Mouse (Mus musculus): ENCODE measurements at regions not wholly inside any gene's neighbourhood (a gene's known extent, or its start where the extent isn't known, plus 50 kb on each side); places are given as distances from the start of the nearest gene placed in this dataset.

DNA sequence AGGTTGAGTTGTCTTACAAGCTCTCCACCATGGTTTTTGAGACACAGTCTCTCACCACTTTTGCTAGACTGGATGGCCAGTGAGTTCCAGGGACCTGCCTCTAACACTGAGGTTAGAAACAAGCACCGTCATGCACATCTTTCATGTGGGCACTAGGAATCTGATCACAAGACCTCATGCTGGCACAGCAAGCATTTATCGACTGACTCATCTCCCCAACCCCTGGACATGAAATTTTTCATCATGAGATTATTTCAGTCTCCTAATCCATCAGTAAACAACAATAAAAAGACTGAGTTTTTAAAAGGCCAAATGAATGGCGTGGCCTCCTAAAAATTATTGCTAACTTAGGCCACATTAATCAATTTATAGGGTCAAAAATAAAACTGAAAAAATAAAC is 210.0 kb upstream of the Zmiz1 start:
- Histone ChIP-seq H3K4me2 (ENCODE audit: low read length) (no peak overlapping the region), H3K27me3 (replicated peaks; ENCODE audit: control insufficient read depth, insufficient read depth, low read length) (no peaks in the 10 kb centered on the region), H3K9me3 (ENCODE audit: control insufficient read depth, low read length) (no peaks in the 10 kb centered on the region), H3K4me3 (ENCODE audit: low read depth, low read length) (no peak overlapping the region), H3K4me1 (replicated peaks; ENCODE audit: control insufficient read depth, insufficient read depth, low read length) (no peaks in the 10 kb centered on the region; the same call in 1 of the 2 replicates), H3K27ac (ENCODE audit: low read depth) (no peak overlapping the region), H3K9ac (ENCODE audit: low read length) (no peak overlapping the region), H3K36me3 (ENCODE audit: control insufficient read depth, insufficient read depth, low read length) (no peaks in the 10 kb centered on the region)
- no peak for DNase-seq (ENCODE audit: low spot score)
- ATAC-seq (replicated peaks; ENCODE audit: low FRiP score, low TSS enrichment, low read depth) = no peak
- WGBS = 89% methylated on average over 3 of the region's 3 CpGs

DNA sequence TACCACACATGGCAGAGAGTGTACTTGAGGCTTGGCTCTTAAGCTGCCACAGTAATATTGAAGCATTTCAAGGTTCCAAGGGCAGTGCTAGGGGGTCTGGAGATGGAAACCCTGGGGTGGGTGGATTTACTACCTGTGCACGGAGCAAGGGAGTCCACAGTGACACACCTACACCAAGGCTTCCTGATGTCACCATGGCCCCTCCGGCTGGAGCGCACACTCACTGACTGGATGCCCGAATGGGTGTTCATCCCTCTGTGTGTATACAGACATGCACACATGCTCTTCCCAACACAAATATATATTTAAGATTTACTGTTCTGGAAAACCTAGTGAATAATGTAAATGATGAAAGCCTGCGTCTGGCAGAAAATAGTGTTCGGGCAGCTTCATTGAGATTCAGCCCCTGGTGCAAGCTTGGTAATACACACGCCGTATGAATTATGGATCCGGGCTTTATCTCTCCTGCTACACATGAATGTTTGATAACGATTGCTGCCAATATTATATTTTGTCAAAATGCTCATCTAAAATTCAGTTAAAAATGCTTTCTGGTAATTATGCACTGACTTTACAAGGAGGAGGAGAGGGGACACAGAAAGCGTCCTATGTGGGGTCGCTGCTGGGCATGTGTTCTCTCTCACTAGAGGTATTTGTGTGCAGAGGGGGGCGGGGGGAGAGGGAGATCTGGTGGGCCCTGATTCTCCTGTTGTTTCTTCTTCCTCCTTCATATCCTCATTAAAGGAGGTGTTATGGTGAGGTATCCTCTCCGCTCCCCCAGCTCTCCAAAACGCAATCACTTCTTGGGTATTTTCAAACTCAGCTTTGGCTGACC is 205.8 kb upstream of the Zmiz1 start:
- H3K4me2 ChIP-seq (ENCODE audit: low read length) = no peak overlapping the region
- H3K4me3 ChIP-seq (ENCODE audit: low read depth, low read length) = no peak overlapping the region
- H3K27me3 ChIP-seq (replicated peaks; ENCODE audit: control insufficient read depth, insufficient read depth, low read length) = no peaks in the 10 kb centered on the region
- H3K9ac ChIP-seq (ENCODE audit: low read length) = no peak overlapping the region
- H3K36me3 ChIP-seq (ENCODE audit: control insufficient read depth, insufficient read depth, low read length) = no peaks in the 10 kb centered on the region
- ATAC-seq (replicated peaks; ENCODE audit: low FRiP score, low TSS enrichment, low read depth) (no peak), DNase-seq (ENCODE audit: low spot score) (no peak)
- H3K27ac ChIP-seq (ENCODE audit: low read depth) = no peak overlapping the region
- H3K9me3 ChIP-seq (ENCODE audit: control insufficient read depth, low read length) = no peaks in the 10 kb centered on the region
- H3K4me1 ChIP-seq (replicated peaks; ENCODE audit: control insufficient read depth, insufficient read depth, low read length) = no peaks in the 10 kb centered on the region
- WGBS = 78% methylated on average over 15 of the region's 15 CpGs

DNA sequence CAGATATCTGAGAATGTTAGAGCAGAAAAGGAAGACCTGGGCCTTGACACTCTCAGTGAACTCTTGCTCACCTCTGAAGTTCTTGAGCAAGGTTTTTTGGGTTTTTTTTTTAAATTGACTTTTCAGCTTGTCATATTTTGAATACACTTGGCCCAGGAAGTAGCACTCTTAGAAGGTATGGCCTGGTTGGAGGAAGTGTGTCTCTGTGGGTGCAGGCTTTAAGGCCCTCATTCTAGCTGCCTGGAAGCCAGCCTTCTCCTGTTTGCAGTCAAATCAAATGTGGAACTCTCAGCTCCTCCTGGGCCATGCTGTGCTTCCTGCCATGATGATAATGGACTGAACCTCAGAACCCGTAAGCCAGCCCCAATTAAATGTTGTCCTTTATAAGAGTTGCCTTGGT is 195.9 kb upstream of the Zmiz1 start:
- WGBS = 95% methylated on average over 1 of the region's 1 CpGs

DNA sequence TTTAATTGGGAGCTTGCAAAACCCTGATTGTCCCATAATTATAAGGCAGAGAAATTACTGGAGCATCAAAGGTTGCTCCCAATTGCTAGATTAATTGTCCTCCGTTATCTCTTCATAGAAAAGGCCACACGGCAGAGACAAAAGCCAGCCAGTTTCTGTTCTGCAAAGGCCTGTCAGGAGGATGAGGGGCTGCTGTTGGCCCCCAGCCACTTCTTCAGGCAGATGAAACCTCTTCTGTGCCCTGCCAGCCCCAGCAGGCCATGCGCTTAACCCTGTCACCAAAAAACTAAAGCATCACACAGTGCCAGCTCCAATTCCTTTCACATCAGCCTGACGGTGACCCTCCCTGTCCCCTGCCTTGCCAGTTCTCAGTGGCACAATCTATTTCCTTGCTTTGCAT is 192.1 kb upstream of the Zmiz1 start:
- Histone ChIP-seq H3K4me1 (replicated peaks; ENCODE audit: control insufficient read depth, insufficient read depth, low read length) (no peaks in the 10 kb centered on the region; the same call in 1 of the 2 replicates), H3K27ac (ENCODE audit: low read depth) (no peak overlapping the region), H3K27me3 (replicated peaks; ENCODE audit: control insufficient read depth, insufficient read depth, low read length) (no peaks in the 10 kb centered on the region), H3K4me3 (ENCODE audit: low read depth, low read length) (no peak overlapping the region), H3K9me3 (ENCODE audit: control insufficient read depth, low read length) (no peaks in the 10 kb centered on the region), H3K36me3 (ENCODE audit: control insufficient read depth, insufficient read depth, low read length) (no peaks in the 10 kb centered on the region), H3K4me2 (ENCODE audit: low read length) (no peak overlapping the region), H3K9ac (ENCODE audit: low read length) (no peak overlapping the region)
- ATAC-seq (replicated peaks; ENCODE audit: low FRiP score, low TSS enrichment, low read depth) (no peak), DNase-seq (ENCODE audit: low spot score) (no peak)
- 60% methylated on average over 4 of the region's 4 CpGs for WGBS

More for the DNA sequence above, 195.9 kb upstream of the Zmiz1 start:
- Histone ChIP-seq H3K4me3 (ENCODE audit: low read depth, low read length) (no peak overlapping the region), H3K4me2 (ENCODE audit: low read length) (no peak overlapping the region), H3K4me1 (replicated peaks; ENCODE audit: control insufficient read depth, insufficient read depth, low read length) (no peaks in the 10 kb centered on the region; the same call in 1 of the 2 replicates), H3K36me3 (ENCODE audit: control insufficient read depth, insufficient read depth, low read length) (no peaks in the 10 kb centered on the region), H3K9me3 (ENCODE audit: control insufficient read depth, low read length) (no peaks in the 10 kb centered on the region), H3K27ac (ENCODE audit: low read depth) (no peak overlapping the region), H3K9ac (ENCODE audit: low read length) (no peak overlapping the region), H3K27me3 (replicated peaks; ENCODE audit: control insufficient read depth, insufficient read depth, low read length) (no peaks in the 10 kb centered on the region)
- DNase-seq (ENCODE audit: low spot score) (no peak), ATAC-seq (replicated peaks; ENCODE audit: low FRiP score, low TSS enrichment, low read depth) (no peak)

- ATAC-seq (replicated peaks; ENCODE audit: low FRiP score, low TSS enrichment, low read depth) = no peak
- 69% methylated on average over 13 of the region's 13 CpGs for WGBS
- Histone ChIP-seq H3K27ac (ENCODE audit: low read depth) (0 out of 2 replicates have a peak overlapping the region, but pooled peaks have one; percentile 7), H3K4me1 (replicated peaks; ENCODE audit: control insufficient read depth, insufficient read depth, low read length) (no peaks in the 10 kb centered on the region; the same call in 1 of the 2 replicates), H3K4me3 (ENCODE audit: low read depth, low read length) (no peak overlapping the region), H3K9me3 (ENCODE audit: control insufficient read depth, low read length) (no peaks in the 10 kb centered on the region), H3K36me3 (ENCODE audit: control insufficient read depth, insufficient read depth, low read length) (no peaks in the 10 kb centered on the region), H3K9ac (ENCODE audit: low read length) (no peak overlapping the region), H3K27me3 (replicated peaks; ENCODE audit: control insufficient read depth, insufficient read depth, low read length) (no peaks in the 10 kb centered on the region), H3K4me2 (ENCODE audit: low read length) (no peak overlapping the region)
- DNase-seq (ENCODE audit: low spot score) = no peak
These were observed 190.8 kb upstream of the Zmiz1 start for GRCm38 (mm10) chr14:25268090-25268631.

DNA sequence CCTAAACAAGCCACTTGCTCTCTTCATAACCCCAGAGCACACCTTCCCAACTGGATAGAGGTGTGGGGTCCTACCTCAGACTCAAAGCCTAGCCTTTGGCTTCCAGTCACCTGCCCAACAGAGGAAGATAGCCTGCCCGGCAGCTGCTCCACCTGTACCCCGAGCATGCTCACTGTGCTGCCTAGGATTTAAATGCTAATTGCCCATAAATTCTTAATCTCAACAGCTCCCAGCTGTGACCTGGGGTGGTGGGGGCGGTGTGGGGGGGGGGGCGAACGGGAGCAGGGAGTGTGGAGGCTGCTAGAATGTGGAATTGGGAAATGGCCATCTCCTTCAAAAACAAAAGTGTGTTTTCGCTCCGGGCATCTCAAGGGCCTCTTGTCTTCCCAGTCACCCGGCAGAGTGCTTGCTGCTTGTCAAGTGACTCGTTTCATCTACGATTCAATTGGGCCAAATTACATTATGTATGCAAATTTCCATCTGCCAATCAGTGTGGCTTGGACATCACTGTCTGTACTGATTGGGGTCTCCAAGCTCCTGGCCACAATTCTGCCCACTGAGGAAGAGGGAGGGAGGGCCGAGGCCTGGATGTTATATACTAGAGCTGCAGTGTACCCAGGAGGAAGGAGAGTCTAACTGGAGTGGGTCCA is 188.6 kb upstream of the Zmiz1 start:
- Histone ChIP-seq H3K27ac (ENCODE audit: low read depth) (no peak overlapping the region), H3K36me3 (ENCODE audit: control insufficient read depth, insufficient read depth, low read length) (no peaks in the 10 kb centered on the region), H3K27me3 (replicated peaks; ENCODE audit: control insufficient read depth, insufficient read depth, low read length) (no peaks in the 10 kb centered on the region), H3K4me2 (ENCODE audit: low read length) (no peak overlapping the region), H3K9me3 (ENCODE audit: control insufficient read depth, low read length) (no peaks in the 10 kb centered on the region), H3K4me3 (ENCODE audit: low read depth, low read length) (no peak overlapping the region), H3K4me1 (replicated peaks; ENCODE audit: control insufficient read depth, insufficient read depth, low read length) (no peaks in the 10 kb centered on the region; the same call in 1 of the 2 replicates), H3K9ac (ENCODE audit: low read length) (no peak overlapping the region)
- DNase-seq (ENCODE audit: low spot score) (no peak), ATAC-seq (replicated peaks; ENCODE audit: low FRiP score, low TSS enrichment, low read depth) (no peak)
- 60% methylated on average over 11 of the region's 11 CpGs for WGBS

- 75% methylated on average over 11 of the region's 11 CpGs for WGBS
- Histone ChIP-seq H3K27me3 (replicated peaks; ENCODE audit: control insufficient read depth, insufficient read depth, low read length) (no peaks in the 10 kb centered on the region), H3K9me3 (ENCODE audit: control insufficient read depth, low read length) (no peaks in the 10 kb centered on the region), H3K9ac (ENCODE audit: low read length) (no peak overlapping the region), H3K36me3 (ENCODE audit: control insufficient read depth, insufficient read depth, low read length) (no peaks in the 10 kb centered on the region), H3K27ac (ENCODE audit: low read depth) (no peak overlapping the region), H3K4me2 (ENCODE audit: low read length) (no peak overlapping the region), H3K4me3 (ENCODE audit: low read depth, low read length) (no peak overlapping the region), H3K4me1 (replicated peaks; ENCODE audit: control insufficient read depth, insufficient read depth, low read length) (no peaks in the 10 kb centered on the region; the same call in 1 of the 2 replicates)
- ATAC-seq (replicated peaks; ENCODE audit: low FRiP score, low TSS enrichment, low read depth) = no peak
- DNase-seq (ENCODE audit: low spot score) = no peak
These were observed 186.4 kb upstream of the Zmiz1 start for GRCm38 (mm10) chr14:25272366-25273156.

DNA sequence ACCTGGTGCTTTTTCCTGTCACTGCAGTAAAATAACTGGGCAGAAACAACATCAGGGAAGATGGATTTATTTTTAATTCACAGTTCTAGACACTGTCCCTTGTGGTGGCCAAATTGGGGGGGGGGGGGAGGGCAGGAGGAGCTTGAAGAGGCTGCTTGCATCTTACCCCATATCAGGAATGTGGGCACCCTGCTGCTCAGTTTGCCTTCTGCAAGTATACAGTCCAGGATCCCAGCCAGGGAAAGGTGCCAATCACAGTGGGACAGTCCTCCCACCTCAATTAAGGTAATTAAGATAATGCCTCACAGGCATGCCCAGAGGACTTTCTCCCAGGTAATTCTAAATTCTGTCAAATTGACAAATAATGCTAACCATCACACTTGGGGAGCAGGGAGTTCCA is 179.2 kb upstream of the Zmiz1 start:
- H3K4me2 ChIP-seq (ENCODE audit: low read length) = no peak overlapping the region
- no peak for ATAC-seq (replicated peaks; ENCODE audit: low FRiP score, low TSS enrichment, low read depth)

More for the DNA sequence above, 179.2 kb upstream of the Zmiz1 start:
- DNase-seq (ENCODE audit: low spot score) = no peak
- Histone ChIP-seq H3K4me1 (replicated peaks; ENCODE audit: control insufficient read depth, insufficient read depth, low read length) (no peaks in the 10 kb centered on the region), H3K36me3 (ENCODE audit: control insufficient read depth, insufficient read depth, low read length) (no peaks in the 10 kb centered on the region), H3K27me3 (replicated peaks; ENCODE audit: control insufficient read depth, insufficient read depth, low read length) (no peaks in the 10 kb centered on the region), H3K9ac (ENCODE audit: low read length) (no peak overlapping the region), H3K27ac (ENCODE audit: low read depth) (no peak overlapping the region), H3K9me3 (ENCODE audit: control insufficient read depth, low read length) (no peaks in the 10 kb centered on the region), H3K4me3 (ENCODE audit: low read depth, low read length) (no peak overlapping the region)

Measured in intestine, embryonic 14.5 days (tissue).